Mouse (Mus musculus) telencephalon, adult 2 months (tissue): ENCODE results near the gene Ppfia4.

Experiments
- DNase-seq: peaks from one replicate; pipeline ENCODE4 v3.0.0-alpha.2; 2011; ENCODE audit warnings: low read depth, low spot score

Gene Ppfia4

DNA sequence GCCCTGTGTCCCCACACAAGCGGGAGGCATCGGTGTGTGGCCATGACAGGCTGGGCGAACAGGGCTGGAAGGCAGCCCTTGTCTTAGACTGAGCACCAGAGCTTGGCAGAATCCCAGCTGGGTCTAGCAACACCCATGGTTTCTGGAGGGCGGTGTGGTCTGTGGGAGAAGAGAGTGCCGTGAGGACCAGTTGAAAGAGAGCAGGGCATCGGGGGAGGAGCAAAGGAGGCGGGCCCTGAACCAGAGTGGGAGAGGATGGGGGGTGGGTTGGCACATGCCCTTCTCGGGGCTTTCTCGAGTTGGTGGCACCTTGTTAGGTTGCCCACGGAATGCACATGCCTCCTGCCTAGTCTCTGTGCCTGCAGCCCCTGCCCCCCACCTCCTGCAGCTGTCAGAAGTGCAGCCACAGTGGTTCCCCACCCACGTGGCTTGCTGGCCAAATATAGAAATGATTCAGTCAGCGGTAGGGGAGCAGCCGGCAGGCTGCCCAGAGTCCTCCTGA is at the start of gene Ppfia4:
TSS of gene Ppfia4 (minus strand) at position 159 of the 502 bp plus-strand sequence.
- peak; percentile 82 for DNase-seq

DNA sequence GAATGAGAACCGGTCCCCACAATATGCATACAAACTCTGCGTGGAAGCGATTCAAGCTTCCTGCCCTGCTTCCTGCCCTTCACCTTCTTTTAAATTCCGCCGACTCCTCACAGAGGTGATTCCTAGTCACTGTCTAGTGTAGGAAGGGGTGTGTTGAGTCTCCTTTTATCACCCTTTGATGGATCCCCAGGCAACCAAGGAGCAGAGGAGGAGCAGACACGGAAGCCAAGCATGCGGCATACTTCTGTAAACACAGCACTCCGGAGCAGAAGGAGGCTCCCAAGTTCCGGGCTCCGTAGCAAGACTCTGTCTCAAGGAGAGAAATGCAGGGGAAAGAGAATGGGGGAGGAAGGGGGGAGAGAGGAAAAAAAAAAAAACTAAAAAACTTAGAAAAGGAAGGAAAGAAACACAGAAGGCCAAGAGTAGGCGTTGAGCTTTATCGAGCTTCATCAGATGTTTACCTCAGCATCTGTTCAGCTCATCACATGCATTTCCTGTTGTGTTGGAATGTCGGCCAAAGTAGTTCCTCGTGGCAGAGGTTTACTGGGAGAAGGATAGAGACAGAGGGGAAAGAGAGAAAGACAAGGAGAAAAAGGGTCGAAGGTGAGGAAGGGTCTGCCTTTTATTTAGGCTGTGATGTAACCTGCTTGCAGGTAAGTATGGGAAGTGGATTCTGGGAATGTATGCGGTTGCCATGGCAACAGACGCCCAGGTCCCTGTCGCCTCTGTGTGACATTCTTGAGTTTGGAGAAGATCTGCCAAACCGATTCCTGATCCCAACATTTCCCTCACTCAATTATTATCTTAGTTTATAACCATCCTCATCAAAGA is 49.3 kb upstream of the Ppfia4 start:
- peak; percentile 34 for DNase-seq

DNA sequence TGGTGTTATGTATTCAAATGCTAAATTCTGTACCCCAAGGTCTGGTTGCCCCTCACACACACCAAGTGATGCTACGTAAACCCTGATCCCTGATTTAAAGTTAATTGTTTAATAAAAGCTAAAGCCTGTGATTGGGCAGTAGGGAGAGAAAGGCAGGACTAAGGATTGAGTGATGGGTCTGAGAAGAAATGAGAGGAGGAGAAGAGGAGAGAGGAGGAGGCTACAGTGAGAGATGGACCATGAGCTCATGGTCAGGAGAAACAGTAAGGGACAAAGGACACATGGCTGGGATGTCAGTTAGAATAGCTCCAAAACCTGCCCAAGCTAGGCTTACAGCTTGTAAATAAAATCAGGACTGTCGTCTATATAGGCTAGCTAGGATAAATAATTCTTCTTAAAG is 48.3 kb upstream of the Ppfia4 start:
- no peak for DNase-seq

DNA sequence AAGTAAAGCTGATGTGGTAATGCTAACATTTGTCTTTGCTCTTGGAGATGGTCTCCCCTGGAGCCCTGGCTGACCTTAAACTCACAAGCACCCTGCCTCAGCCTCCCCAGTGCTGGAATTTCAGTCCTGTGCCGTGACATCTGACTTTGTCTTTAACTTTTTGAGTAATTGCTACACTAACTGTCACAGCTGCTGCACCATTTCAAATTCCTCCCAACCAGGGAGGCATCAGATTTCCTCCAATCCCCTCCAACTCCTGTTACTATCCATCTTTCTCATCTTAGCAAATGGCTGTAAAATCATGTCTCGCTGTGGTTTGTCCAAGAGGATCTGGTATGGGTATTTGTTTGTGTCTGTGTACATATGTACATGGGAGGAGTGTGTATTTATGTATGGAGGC is 41.4 kb upstream of the Ppfia4 start:
- DNase-seq = no peak

DNA sequence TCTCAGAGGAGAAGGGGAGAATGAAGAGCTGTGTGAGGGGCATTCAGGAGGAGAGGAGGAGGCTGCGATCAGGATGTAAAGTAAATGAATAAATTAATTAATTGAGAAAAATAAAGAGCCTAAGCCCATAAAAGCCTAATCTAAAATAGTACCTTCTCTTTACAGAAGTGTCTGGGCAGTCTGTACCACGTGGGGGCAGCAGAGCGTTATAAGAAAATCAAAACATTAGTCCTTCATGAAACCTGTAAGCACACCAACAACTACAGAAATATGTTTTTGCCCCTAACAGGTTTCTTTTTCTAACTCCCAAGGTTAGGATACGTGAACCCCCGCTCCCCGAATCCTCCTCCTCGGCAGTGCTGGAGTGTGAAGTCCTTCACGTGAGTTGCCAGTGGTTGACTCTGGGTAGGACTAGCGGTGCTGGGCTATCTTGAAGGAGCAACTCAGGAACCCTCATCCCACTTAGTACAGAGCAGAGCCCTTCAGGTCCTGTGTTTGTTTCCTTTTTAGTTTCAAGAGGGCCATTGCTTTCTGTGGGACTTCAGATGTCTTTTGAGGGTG is 36.1 kb upstream of the Ppfia4 start:
- DNase-seq = no peak

DNA sequence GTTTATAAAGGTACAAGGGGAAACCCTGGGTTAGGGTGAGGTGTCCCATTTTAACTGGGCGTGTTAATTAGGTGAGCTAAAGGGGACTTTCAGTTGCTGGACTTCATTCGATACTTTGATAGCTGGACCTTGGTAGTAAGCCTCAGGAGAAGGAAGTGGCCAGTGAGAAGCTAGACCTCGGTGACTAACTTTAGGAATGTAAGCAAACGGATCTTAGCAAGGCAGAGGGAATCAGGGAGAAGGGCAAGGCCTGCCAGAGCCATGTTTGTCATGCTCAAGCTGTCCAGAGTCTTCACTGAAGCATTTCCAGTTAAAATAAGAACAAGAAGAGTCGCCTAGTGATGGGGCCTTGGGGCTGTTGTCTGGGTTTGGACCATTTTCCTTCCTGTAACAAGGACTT is 32.8 kb upstream of the Ppfia4 start:
- no peak for DNase-seq

DNA sequence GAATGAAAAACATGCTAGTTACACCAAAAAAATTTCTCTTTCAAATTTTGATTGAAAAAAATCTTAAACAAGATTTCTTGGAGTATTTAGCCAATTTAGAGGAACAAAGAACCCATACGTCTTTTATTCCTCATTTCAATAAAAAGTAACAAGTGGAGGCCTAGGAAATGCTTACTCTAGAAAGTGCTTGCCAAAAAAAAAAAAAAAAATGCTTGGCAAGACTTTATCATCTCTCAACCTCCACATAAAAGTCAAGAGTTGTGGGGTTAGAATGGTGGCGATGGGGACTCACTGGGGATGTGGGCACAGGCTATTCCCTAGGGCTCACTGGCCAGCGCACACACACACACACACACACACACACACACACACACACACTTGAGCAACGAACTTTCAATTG is 30.5 kb upstream of the Ppfia4 start:
- DNase-seq = no peak

DNA sequence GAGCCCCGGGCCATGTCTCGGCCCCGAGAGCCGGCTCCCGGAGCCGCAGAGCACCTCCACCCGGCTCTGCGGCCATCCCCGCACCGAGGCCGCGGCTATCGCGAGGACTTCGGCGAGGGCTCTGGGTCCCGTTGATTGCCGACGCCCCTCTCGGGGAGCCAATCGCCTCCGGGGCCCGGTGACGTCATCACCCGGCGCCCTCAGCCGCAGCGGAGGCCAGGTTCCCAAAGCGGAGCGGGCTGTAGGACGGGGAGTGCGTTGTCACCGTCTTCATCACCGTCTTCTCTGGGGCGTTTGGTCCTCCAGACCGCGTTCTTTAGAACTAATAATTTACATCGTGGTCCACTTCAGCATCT is 29.1 kb upstream of the Ppfia4 start, which contains the start of gene Tmem183a:
TSS of gene Tmem183a (minus strand) at position 123 of the 356 bp plus-strand sequence.
- peak; percentile 90 for DNase-seq

DNA sequence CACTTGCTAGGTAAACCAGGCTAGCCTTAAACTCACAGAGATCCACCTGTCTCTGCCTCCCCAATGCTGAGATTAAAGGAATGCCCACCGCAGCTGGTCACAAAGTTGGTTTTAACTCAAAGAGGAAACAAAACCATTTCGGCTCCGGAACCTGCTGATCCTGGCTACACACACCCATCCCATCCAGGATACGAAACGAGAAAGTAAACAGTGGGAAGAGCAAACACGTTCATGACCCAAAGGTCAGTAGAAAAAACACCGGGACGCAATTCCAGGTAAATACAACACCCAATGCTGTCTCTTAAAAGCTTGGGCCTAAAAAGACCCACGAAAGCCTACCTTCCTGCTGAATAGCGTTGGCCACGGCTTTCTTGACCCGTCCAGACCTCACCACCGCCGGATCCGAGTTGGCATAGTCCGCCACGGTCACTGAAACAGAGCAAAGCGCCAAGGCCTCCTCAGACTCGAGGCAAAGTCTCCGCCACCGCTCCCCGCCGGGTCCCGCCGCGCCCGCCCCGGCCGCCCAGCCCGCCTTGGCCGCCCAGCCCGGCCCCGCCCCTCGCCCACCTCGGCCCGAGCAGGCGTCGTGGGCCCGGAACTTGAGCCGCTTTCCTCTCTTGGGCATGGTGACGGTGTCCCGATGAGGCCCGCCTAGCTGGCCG is 28.6 kb upstream of the Ppfia4 start:
- DNase-seq = no peak

DNA sequence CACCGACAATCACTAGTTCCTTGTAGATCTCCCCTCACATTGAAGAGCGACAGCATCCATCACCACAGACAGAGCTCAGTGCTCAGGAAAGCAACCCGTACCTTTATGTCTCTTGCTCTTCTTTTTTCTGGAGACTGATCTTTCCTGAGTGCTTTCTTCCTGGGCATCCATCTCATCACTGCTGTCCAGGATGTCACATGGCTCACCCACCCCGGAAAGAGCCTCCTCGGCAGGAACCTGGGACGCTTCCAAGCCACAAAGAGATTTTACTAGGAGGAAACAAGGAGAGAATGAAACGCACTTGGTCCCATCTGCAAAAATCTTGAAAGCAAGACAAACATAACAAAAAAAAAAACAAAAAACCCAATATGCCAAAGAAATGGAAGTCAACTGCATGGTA is 27.9 kb upstream of the Ppfia4 start:
- DNase-seq = no peak

DNA sequence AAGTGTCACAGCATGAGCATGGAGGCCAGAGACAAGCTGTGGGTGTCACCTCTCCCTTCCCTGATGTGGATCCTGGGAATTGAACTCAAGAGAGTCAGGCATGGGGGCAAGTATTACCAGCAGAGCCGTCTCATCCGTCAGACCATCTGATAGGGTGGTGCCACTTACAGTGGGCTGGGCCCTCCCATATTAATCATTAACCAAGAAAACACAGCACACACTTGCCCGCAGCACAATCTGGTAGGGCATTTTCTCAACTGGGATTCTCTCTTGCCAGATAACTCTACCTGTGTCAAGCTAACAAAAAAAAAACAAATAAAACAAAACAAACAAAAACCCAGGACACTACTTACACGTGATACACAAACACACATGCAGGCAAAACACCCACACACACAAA is 24.7 kb upstream of the Ppfia4 start:
- no peak for DNase-seq

DNA sequence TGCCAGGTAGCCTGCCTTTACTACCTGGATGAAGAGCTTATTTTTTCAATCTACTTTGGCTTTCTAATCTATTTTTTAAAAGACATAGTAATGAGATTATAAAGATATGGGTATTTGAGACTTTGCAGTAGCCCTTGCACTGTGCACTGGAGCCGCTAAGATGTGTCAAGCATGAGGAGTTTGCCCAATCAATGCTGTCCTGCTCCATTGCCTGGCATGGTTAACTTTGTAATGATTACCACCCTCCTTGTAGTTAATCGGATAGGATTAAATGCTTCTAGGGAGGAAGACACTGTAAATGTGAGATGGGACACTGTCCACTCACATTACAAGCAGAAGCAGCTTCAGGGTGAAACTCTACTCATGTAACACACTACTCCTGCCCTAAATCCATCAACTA is 20.6 kb upstream of the Ppfia4 start:
- no peak for DNase-seq

DNA sequence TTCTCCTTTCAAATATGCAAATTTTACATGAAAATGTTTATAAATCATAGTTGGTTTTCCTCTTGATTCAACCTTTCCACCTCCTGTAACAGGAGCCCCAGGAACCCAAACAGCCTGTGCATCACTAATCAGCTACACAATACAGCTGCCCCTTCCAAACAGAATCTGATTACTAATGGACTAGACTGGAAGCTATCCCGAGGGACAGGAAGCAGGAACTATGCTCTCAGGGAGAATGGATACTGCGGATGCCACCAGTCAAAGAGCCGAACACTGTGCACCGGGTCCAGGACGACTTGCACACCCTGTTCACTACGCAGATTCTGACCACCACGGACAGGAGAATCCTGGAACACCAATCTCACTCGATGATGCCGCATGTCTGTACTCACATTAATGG is 15.1 kb upstream of the Ppfia4 start:
- DNase-seq = no peak

DNA sequence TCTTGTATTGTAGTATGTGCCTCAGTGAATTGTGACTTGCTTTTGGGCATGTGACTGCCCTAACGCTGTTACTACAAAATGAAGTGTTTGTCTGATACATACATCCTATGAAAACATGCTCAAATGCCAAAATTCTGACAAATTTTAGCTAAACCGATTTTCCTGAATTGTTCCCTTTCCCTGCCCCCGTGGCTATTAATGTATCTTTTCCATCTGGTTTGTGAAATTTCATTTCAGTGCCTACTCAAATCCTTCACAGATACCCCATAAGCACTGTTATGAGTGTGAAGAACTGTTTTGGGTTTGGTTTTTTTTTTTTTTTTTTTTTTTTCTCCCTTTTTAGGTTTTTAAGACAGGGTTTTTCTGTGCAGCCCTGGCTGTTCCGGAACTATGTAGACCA is 12.3 kb upstream of the Ppfia4 start:
- peak; percentile 86 for DNase-seq

DNA sequence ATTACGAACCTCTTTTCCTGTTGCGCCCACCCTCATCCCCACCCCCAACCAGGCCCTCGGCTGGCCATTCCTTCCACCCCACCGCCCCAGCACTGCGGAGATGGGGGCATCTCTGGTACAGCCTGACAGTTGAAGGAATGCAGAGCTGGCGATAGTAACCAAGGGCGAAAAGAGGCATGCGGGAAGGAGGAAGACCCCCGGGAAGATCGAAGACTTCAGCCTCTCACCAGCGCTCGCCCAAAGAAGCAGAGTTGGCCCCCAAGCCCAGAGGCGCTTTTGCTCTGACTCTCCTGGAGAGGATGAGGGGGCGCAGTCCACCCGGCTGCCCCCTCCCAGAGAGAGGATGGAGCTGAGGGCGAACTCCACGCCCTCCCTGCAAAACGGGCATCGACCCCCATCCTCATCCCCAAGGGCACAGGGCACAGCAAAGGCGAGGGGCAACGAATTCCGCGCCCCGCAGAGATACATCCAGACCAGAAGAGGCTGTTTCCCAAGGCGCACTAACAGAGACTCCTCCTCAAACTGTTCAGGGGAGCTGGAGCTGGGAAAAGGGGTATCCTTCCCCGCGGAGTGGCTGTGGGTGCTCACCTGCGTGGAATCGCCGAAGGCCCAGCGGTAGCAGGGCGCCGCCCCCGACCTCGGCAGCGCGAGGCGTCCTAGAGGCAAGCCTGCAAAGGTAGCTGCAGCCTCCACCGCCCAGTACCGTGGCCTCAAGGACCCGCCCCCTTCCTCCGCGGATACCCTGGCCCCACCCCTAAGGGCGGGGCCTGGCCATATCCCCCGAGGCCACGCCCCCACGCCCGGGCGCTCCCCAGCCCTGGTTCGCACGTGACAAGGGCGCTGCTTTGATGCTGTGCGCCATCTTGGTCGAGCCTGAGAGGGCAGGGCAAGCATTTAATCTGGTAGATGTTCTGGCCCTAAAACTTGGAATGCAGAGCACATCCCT is 11.6 kb upstream of the Ppfia4 start:
- DNase-seq = peak; percentile 74

DNA sequence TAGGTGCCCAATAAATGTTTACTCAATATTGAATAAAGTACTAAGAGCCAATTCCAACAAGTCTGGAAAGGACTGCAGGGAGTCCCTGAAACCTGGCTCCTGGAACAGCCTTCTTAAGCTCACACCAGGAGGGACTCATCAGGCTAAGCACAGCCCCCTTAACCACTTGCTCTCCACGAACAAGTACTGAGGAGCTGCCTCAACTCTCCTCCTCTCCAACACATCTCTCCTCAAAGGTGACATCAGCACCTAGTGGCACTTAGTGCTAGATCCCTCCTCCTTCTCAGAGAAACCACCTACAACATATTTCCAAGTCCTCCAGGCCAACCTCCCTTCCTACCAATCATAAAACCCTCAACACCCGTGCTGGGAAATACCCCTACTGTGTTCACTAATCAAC is 10.8 kb upstream of the Ppfia4 start:
- DNase-seq = no peak

DNA sequence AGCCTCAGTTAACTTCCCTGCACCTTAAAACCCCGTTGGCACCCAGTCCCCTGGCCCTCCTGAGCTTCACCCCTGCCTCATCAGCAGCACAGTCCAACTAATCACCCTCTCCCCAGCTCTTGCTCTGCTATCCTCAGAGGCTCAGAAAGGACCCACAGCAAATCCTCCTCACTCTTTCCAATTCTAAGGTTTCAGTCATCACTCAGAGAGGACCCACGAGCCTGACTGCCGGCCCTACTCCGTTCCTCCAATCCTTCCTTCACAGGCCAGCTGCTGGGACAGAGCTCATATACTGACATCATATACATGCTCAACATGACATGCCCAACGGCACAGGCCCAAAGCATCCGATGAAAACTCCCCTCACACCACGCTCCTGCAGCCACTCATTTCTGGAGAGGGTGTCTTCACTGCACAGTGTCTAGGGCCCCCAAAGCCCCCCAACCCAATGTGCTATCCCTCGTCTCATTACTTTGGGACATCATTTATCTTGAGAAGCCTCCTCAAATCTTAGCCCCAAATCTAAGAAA is 10.1 kb upstream of the Ppfia4 start:
- DNase-seq = no peak

DNA sequence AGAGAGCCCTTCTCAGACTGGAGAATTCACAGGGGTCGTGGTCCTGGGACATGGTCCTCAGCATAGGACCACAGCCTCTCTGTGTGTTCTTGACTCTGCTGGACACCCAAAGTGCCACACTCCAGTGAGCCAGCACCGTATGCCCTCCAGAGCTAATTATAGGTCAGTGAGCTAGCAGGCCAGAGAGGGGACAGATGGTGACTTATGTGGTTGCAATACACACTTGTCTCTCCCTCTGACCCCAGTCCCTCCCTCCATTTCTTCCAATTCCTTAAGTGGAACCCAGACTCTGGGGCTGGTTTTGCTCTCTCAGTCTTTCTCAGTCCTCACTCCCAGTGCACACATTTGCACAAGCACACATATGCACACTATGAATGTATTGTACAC is 9.5 kb upstream of the Ppfia4 start:
- DNase-seq = no peak

DNA sequence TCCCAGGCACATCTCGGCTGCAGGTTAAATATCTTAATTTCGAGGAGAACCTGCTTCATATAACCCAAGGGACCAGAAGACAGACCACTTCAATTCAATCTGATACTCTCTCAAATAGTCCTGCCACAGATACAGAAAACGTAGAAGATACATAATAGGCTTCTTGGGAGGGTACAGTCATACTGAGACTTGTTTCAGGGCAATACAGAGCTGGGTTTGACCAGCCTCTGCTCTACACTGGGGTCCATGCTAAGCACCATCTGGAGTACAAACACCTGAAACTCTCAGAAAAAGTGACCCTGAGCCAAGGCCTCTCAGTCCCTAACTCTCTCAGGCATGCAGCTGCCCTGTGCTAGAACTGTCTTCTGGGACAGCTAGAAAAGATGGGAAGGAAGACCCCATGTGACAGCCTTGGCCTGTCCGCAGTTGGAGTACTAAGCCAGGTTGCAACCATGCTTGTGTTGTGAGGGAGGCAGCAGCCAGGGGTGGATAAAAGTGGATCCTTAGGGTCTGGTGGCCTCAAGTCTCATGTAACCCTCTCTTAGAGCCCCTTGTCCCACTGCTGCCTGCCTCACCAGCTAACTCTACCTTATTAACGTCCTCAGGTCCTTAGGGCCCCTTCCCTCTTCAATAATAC is 9.0 kb upstream of the Ppfia4 start:
- DNase-seq = no peak

DNA sequence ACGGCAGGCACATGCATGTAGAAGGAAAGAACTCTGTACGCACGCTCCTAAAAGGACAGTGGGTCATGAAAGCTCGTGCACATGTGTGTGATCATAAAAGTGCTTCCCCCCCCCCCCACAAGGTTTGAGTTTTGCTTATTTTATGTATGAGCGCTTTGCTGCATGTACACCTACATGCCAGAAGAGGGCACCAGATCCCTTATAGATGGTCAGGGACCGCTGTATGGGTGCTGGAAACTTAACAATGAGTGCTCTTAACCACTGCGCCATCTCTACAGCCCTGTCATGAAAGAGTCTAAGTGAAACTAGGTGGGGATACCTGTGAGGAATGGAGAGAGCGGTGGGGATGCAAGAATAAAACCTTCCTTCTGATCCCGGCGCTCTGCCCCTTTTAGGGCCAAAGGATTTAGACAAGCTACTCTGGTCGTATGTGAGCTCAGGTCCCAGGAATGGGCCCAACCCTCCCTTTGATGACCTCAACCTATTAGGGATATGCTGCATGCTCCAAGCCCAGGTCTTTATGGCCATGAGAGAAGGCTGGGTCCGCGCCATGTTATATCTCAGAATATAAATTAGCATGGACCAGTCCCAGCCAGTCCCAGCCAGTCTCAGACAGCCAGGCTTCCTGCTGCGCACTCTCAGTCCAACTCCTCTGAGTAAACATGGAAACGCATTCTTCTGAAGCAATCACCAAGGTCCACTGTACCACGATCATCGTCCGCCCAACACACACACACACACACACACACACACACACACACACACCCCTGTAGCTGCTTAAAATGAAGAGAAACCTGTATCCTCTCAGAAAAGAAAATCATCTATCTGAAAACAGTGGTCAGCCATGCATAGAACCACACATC is 7.3 kb upstream of the Ppfia4 start:
- DNase-seq = no peak
